Mouse (Mus musculus) ES-Bruce4 (cell line): ENCODE results near the gene Ppm1e.

Experiments
- EP300 ChIP-seq: IDR thresholded peaks from 2 replicates; pipeline ENCODE4 v1.6.1; 2011; ENCODE audit warnings: low read depth, low read length; ENCODE audit not compliant: insufficient read depth
- POLR2A ChIP-seq: IDR thresholded peaks from one replicate; pipeline ENCODE4 v1.8.1; 2011; ENCODE audit warnings: low read length; ENCODE audit not compliant: insufficient read depth

DNA sequence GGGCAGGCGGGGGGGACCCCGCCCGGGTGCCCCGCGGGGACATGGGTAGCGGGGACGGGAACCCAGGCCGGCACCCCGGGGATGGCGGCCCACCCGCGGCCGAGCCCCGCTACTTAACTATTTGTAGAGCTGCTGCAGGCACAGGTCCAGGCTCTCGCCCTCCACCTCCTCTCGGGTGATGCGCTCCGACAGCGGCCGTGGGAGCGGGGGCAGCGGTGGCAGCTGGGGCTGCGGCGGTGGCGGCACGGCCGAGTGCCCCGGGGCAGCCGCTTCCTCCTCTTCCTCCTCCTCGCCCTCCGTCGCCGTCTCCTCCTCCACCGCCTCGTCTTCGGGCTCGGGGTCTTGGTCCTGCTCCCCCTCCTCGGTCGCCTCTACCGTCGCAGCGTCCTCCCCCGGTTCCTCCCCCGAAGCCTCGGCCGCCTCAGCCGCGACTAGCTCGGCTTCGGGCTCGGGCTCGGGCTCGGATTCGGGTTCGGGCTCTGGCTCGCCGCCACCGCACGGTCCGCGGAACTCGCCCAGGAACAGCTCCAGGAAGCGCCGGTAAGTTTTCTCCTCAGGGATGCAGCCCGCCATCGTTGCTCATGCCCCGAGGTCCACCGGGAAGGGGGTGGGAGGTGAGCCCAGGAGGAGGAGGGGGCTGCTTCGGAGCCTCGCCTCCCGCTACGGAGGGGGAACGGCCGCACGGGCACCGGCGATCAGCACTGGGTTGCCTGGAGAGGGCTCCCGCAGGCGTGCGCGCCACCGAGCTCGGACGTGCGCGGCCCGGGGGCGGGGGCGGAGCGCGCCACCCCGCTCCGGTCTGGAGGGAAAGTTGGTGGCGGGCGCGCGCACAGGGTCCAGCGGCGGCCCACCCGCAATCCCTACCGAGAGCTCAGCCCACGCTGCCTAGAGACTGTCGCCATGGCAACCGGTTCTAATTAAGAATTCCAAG lies at the start of gene Ppm1e:
- TF ChIP-seq POLR2A = no peak
- no peak for TF ChIP-seq EP300
